Mouse (Mus musculus) inflammation-experienced regulatory T-cells, adult 6 months (primary cell): ENCODE data around the gene Rgl2. TPM values are rescaled to one million over a fixed set of nuclear protein-coding genes. Genes with fewer than 3 reads are reported as not detected.
"Not testable (repeated sequence)": the region's sequence is repeated elsewhere in the genome, so short reads cannot be mapped to it uniquely, and the experiment has no call there.

ENCODE experiments used
- ATAC-seq: one replicate; pipeline ENCODE4 v1.8.0; 2017
- polyA plus RNA-seq, 3 experiments: library from polyadenylated mRNA; unstranded; fragments of 100-300 nt; shearing (Covaris generic); gene quantifications; one replicate each; pipeline ENCODE4 v1.2.1; 2017

Gene Rgl2
- polyA plus RNA-seq, 3 experiments from 2014 or later: 14.3 to 37.4 (median 31.7) TPM

DNA sequence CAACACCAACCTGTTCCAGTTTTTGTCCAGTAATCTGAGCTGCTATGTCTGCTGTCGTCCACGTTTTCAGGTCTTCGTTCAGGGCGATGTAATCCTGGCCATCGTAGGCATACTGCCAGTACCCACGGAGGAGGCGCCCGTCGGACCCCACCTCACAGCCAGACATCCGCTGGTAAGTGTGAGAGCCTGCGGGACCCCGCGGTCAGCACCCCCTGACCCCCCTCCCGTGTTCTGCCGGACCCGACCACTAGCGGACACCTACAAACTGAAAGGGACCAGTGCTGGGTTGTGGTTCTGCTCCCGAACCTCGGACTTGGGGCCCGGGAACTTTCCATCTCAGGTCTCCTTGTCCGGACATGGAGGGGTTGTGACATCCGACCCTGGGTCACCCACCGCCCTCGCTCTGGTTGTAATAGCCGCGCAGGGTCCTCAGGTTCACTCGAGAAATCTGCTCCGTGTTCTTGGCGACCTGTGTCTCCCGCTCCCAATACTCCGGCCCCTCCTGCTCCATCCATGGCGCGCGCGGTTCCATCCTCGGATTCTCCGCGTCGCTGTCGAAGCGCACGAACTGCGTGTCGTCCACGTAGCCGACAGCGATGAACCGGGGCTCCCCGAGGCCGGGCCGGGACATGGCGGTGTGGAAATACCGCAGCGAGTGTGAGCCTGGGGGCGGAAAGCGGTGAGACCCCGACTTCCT lies 48.7 kb downstream of the Rgl2 start:
- no peak for ATAC-seq

DNA sequence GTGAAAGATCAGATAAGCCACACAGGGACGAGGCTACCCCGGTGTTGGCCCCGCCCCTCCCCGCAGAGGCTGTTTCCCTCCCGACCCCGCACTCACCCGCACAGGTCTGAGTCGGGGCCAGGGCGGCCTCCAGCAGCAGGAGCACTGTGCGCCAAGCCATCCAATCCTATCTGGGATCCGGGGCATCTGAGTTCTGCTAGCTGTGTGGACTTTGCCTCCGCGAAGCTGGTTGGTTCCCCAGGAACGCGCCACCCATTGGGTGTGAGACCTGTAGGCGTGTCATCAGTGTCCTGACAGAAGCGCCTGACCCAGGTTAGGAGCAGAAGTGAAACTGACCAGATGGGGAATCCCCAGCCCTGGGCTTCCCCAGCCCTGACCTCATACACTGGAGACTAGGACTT lies 49.3 kb downstream of the Rgl2 start:
- ATAC-seq: peak; percentile 72

DNA sequence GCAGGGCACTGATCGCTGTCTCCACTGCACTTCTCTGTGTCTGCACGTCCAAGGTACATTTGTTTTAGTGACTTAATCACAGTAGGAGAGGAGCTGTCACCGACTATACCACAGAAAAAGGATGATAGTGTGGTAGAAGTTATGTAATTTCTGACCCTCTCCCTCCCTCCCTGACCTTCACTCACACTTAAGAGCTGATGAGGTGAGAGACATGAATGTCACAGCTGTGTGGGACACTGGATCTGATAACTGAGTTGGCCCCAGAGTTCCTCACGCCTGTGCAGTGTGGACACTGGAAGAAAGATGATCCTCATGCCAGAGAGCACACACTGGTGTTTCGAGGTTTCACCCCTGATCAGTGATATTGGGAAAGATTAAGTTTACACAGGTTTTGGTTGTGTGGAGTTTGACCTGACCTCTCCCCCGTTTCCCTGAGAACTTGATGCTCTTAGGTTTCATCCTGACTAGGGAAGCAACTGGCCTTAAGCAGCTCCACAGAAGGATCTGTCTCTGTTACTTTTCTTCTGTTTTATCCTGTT lies 50.2 kb downstream of the Rgl2 start:
- ATAC-seq: no peak

DNA sequence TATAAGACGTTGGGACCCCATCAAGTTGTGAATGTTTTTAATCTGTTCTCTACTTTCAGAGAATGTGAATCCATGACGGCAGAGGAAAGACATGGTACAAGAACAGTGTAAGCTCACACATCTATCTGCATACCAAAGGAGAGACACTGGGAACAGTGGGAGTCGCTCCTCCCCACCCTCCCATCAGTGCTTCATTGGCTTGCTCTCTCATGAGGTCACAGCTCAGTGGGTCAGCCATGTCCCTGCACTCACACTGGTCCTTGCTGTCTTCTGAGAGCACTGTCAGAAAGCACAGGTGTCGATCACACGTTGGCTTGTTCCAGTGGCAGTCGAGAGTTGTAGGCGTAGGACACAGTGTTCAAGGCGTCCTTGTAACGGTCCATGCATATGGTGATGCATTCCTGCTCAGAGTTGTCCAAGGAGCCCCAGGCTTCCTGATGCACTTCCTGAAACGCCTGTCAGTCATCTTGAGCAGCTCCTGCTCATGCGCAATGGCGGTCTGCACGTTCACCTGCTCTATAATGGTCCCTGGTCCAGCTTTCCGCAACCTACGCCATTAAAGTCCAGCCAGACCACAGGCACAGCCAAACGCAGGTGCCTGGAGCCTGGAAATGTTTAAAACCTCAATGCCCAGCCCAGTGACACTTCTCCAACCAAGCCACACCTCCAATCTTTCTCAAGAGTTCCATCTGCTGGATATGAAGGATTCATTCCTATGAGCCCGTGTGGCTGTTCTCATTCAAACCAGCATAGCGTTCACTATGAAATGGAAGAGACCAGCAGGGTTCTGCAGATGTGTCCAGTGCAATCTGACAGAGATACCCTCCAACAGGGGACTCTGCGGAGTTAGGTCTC lies 51.1 kb downstream of the Rgl2 start:
- ATAC-seq: no peak

DNA sequence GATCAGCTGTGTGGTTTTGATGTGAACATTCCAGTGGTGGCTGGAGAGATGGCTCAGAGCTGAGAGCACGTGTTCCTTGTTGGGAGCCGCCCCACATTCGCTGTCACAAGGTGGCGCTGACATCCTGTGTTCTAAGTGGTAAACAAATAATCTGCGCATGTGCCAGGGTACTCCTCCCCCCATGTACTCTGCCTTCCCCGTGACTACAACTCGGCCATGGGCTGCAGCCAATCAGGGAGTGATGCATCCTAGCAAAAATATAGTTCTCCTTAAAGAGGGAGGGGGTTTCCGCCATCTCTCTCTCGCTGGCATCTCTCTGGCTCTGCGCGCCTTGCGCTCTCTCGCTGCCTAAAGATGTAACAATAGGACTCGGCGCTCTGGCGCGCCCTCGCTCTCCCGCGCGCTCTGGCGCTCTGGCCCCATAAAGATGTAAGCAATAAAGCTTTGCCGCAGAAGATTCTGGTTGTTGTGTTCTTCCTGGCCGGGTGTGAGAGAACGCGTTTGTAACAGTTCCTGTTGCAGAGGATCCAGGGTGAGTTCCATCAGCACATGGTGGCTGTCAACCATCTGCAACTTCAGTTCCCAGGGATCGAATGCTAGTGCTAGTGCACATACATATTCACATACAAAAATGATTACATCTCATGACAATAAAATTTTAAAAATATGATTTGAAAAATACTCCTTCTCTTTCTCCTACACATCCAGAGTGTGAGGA lies 52.0 kb downstream of the Rgl2 start:
- peak; percentile 75 for ATAC-seq

DNA sequence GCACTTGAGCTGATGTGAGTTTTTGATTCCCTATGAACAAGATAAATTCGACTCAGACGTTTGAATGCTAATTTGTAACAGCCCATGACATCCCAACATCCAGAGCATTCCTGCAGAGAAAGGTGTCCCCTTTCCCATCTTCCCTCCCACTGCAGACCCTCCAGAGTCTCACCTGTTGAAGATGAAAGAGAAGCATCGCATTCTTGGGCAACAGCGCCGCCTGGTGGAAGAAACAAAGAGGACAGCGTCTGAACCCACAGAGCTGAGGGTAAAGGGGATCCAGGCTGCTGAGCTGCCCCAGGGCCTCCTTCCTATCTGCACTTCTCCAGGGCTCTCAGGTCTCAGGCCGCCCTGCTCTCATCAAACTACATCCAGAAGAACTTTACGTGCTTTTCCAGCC lies 52.8 kb downstream of the Rgl2 start:
- ATAC-seq: not testable (repeated sequence)

Other genes with a start within 250 kb of the Rgl2 start
- gene Hnrnpm, start 242.7 kb upstream of the Rgl2 start, polyA plus RNA-seq: 100 to 1,000 TPM; 269 to 417 (median 346) TPM
- 10 to 100 TPM; 22.4 to 38.0 (median 23.1) TPM for gene March2, start 210.9 kb upstream of the Rgl2 start, polyA plus RNA-seq
- 100 to 1,000 TPM; 261 to 354 (median 270) TPM for gene Rab11b, start 169.0 kb upstream of the Rgl2 start, polyA plus RNA-seq
- 1 to 10 TPM; 3.5 to 5.9 (median 4.1) TPM for gene Angptl4, start 147.7 kb upstream of the Rgl2 start, polyA plus RNA-seq
- gene Kank3, start 119.0 kb upstream of the Rgl2 start, polyA plus RNA-seq: 1 to 10 TPM; 2.4 to 2.7 (median 2.4) TPM
- 1,000 to 10,000 TPM; 1,118 to 2,316 (median 1,890) TPM for gene Rps28, start 105.0 kb upstream of the Rgl2 start, polyA plus RNA-seq
- gene Ndufa7, start 105.0 kb upstream of the Rgl2 start, polyA plus RNA-seq: 100 to 1,000 TPM; 364 to 457 (median 417) TPM
- gene Cd320, start 86.5 kb upstream of the Rgl2 start, polyA plus RNA-seq: 10 to 100 TPM; 11.2 to 11.6 (median 11.2) TPM
- gene Gm7029, start 55.7 kb upstream of the Rgl2 start, polyA plus RNA-seq: not detected
- gene Kifc1, start 38.9 kb upstream of the Rgl2 start, polyA plus RNA-seq: 1 to 10 TPM in 2 of 3 experiments, under 1 TPM in 1; 0.20 to 7.4 (median 1.3) TPM
- gene Platr17, start 24.4 kb upstream of the Rgl2 start, polyA plus RNA-seq: 10 to 100 TPM in 1 of 3 experiments, 1 to 10 TPM in 2; 5.3 to 10.1 (median 5.4) TPM
- gene Daxx, start 20.1 kb upstream of the Rgl2 start, polyA plus RNA-seq: 100 to 1,000 TPM; 101 to 116 (median 102) TPM
- 100 to 1,000 TPM; 367 to 428 (median 385) TPM for gene Tapbp, start 13.6 kb upstream of the Rgl2 start, polyA plus RNA-seq
- gene Zbtb22, start 13.6 kb upstream of the Rgl2 start, polyA plus RNA-seq: 1 to 10 TPM; 3.7 to 6.8 (median 4.8) TPM
- 100 to 1,000 TPM; 114 to 135 (median 124) TPM for gene Pfdn6, start 10.8 kb downstream of the Rgl2 start, polyA plus RNA-seq
- 10 to 100 TPM in 2 of 3 experiments, 1 to 10 TPM in 1; 6.8 to 11.0 (median 10.1) TPM for gene Wdr46, start 11.1 kb downstream of the Rgl2 start, polyA plus RNA-seq
- 10 to 100 TPM; 12.8 to 15.1 (median 13.9) TPM for gene B3galt4, start 21.9 kb downstream of the Rgl2 start, polyA plus RNA-seq
- 10 to 100 TPM; 27.6 to 30.0 (median 27.8) TPM for gene Vps52, start 26.3 kb downstream of the Rgl2 start, polyA plus RNA-seq
- 1,000 to 10,000 TPM; 3,532 to 7,587 (median 7,167) TPM for gene Rps18, start 26.5 kb downstream of the Rgl2 start, polyA plus RNA-seq
- 1,000 to 10,000 TPM; 4,943 to 7,708 (median 5,398) TPM for gene H2-K1, start 70.8 kb downstream of the Rgl2 start, polyA plus RNA-seq
- gene Ring1, start 95.1 kb downstream of the Rgl2 start, polyA plus RNA-seq: 1 to 10 TPM; 1.6 to 2.8 (median 2.5) TPM
- gene H2-Ke6, start 98.5 kb downstream of the Rgl2 start, polyA plus RNA-seq: 10 to 100 TPM; 28.0 to 31.5 (median 30.7) TPM
- gene Slc39a7, start 102.1 kb downstream of the Rgl2 start, polyA plus RNA-seq: 10 to 100 TPM; 40.8 to 49.3 (median 44.7) TPM
- gene Rxrb, start 102.3 kb downstream of the Rgl2 start, polyA plus RNA-seq: 10 to 100 TPM in 2 of 3 experiments, 1 to 10 TPM in 1; 7.8 to 10.6 (median 10.1) TPM
- under 1 TPM in 1 of 3 experiments, not detected in 2; 0.21 TPM for gene Col11a2, start 109.9 kb downstream of the Rgl2 start, polyA plus RNA-seq
- 10 to 100 TPM; 14.3 to 81.2 (median 53.9) TPM for gene H2-Oa, start 162.8 kb downstream of the Rgl2 start, polyA plus RNA-seq
- gene H2-DMa, start 190.0 kb downstream of the Rgl2 start, polyA plus RNA-seq: 100 to 1,000 TPM in 2 of 3 experiments, 10 to 100 TPM in 1; 75.8 to 241 (median 198) TPM
- gene Brd2, start 193.1 kb downstream of the Rgl2 start, polyA plus RNA-seq: 100 to 1,000 TPM; 115 to 154 (median 144) TPM
- 10 to 100 TPM in 2 of 3 experiments, 1 to 10 TPM in 1; 9.2 to 14.4 (median 11.3) TPM for gene H2-DMb2, start 213.8 kb downstream of the Rgl2 start, polyA plus RNA-seq
- 1 to 10 TPM; 2.3 to 5.0 (median 4.5) TPM for gene H2-DMb1, start 223.5 kb downstream of the Rgl2 start, polyA plus RNA-seq